Mouse (Mus musculus) forebrain, embryonic 10.5 days (tissue): ENCODE data around the gene Cdh1. TPM values are rescaled to one million over a fixed set of nuclear protein-coding genes. Genes with fewer than 3 reads are reported as not detected.

ENCODE experiments used
- DNase-seq: peaks from one replicate; pipeline ENCODE4 v3.0.0-alpha.2; 2017; ENCODE audit warnings: low spot score; ENCODE audit errors: extremely low spot score
- H3K27ac ChIP-seq: fragments of 300-500 bp; sonication (generic); 2 replicates; pipeline ENCODE4 v1.5.1; 2016; ENCODE audit warnings: mild to moderate bottlenecking
- H3K27me3 ChIP-seq: fragments of 300-500 bp; sonication (generic); 2 replicates; pipeline ENCODE4 v1.6.1; 2016; ENCODE audit warnings: mild to moderate bottlenecking; ENCODE audit not compliant: poor library complexity, severe bottlenecking
- H3K36me3 ChIP-seq: fragments of 300-500 bp; sonication (generic); replicated peaks from 2 replicates; pipeline ENCODE4 v1.6.1; 2016; ENCODE audit warnings: mild to moderate bottlenecking, moderate library complexity
- H3K4me1 ChIP-seq: fragments of 300-500 bp; sonication (generic); 2 replicates; pipeline ENCODE4 v1.6.1; 2016
- H3K4me3 ChIP-seq: fragments of 300-500 bp; sonication (generic); 2 replicates; pipeline ENCODE4 v1.5.1; 2016; ENCODE audit warnings: mild to moderate bottlenecking, moderate library complexity
- H3K9me3 ChIP-seq: fragments of 300-500 bp; sonication (generic); 2 replicates; pipeline ENCODE4 v1.6.1; 2016; ENCODE audit warnings: mild to moderate bottlenecking, moderate library complexity
- WGBS: fragments of 180-500 bp; shearing (Covaris S2); methylation state at CpG from one replicate; pipeline ENCODE4 v1.1.7; 2016; 5-methylcytosine and 5-hydroxymethylcytosine counted together
- polyA plus RNA-seq: library from polyadenylated mRNA; unstranded; fragments of >200 nt; fragmentation: Nextera tagmentation; extraction: Ambion mirVana; gene quantifications from 2 replicates; pipeline ENCODE4 v1.2.1, GENCODE M21; 2016

Cdh1 gene
- polyA plus RNA-seq, 1 experiment from 2014 or later, result 8.4 TPM

DNA sequence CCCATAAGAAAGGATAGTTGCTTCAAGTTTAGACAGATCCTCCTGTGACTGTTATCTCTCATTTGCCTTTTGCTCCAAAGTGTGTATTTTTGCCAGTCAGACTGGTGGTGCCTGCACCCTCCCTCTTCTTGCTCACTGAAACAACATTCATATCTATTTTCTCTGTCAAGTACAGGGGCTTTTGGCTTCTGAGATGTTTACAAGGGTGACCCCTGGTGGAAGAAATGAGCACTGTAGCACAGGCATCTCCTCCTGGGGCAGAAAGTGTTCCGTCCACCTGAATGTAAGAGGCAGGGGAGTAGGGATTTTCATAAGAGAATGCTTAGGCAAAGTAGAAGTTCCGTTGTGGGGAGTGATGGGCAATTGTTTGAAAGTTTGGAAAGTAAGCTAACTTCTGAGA, 44.2 kb downstream of the Cdh1 start:
- WGBS, result 48% methylated on average over 2 of the region's 2 CpGs
- peak; percentile 62 for DNase-seq

DNA sequence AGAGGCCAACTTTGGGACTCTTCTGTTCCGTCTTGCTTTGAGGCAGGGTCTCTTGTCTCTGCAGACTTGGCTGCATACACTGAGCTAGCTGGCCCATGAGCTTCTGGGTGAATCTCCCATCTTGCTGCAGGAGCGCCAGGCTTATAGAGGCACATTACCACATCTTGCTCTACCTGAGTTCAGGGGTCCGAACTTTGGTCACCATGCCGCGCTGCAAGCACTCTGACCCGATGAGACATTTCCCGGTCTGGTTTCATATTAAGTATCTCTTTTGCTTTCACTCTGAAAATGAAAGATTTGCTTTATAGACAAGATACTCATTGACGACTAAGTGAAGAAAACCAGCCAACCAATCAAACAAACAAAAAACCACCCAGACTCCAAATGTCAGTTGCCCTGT, 45.3 kb downstream of the Cdh1 start:
- 94% methylated on average over 8 of the region's 8 CpGs for WGBS
- Histone ChIP-seq H3K36me3 (no peaks in the 10 kb centered on the region), H3K4me3 (no peak overlapping the region), H3K27me3 (no peaks in the 10 kb centered on the region), H3K9me3 (no peaks in the 10 kb centered on the region), H3K27ac (no peak overlapping the region), H3K4me1 (peaks cover 12% of the 10 kb centered on the region)
- no peak for DNase-seq

More for the DNA sequence above, 44.2 kb downstream of the Cdh1 start:
- H3K27ac ChIP-seq, result no peak overlapping the region
- no peak overlapping the region for H3K4me3 ChIP-seq
- H3K27me3 ChIP-seq, result no peaks in the 10 kb centered on the region
- H3K36me3 ChIP-seq, result no peaks in the 10 kb centered on the region
- peaks cover 13% of the 10 kb centered on the region for H3K4me1 ChIP-seq
- no peaks in the 10 kb centered on the region for H3K9me3 ChIP-seq

DNA sequence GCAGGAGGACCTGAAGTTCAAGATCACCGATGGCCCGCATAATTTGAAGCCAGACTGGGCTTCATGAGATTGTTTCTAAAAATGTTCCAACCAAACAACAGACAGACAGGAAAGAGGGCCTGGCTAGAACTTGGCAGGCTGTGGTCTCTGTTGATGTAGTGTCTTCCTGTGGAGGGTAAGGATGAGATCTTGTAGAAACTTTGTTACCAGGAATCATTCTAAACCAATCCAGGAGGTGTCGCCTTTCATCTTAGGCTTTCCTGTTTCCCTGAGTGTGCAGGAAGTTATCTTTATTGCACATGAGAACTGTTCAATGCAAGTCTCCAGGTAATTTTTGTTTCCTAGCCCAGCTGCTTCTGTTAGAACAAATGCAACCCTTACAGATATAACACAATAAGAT, 48.8 kb downstream of the Cdh1 start:
- no peaks in the 10 kb centered on the region for H3K4me1 ChIP-seq
- H3K27ac ChIP-seq, result no peak overlapping the region
- no peaks in the 10 kb centered on the region for H3K9me3 ChIP-seq
- no peaks in the 10 kb centered on the region for H3K36me3 ChIP-seq
- no peak for DNase-seq
- WGBS, result 95% methylated on average over 3 of the region's 3 CpGs
- H3K27me3 ChIP-seq, result no peaks in the 10 kb centered on the region
- H3K4me3 ChIP-seq, result no peak overlapping the region

DNA sequence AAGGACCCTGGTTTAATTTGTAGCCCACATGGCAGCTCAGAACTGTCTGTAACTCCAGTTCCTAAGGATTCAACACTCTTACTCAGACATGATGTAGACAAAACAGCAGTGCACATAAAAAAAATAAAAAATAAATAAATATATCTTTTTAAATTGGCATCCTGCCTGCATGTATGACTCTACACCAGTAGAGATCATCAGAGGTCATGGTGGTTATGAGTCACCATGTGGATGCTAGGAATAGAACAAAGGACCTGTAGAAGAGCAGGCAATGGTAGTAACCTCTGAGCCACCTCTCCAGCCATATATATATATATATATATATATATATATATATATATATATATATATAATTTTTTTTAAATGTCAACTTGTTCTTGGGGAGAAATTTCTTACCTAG, 52.9 kb downstream of the Cdh1 start:
- Histone ChIP-seq H3K27ac (no peak overlapping the region), H3K9me3 (no peaks in the 10 kb centered on the region), H3K36me3 (no peaks in the 10 kb centered on the region), H3K4me1 (no peaks in the 10 kb centered on the region), H3K4me3 (no peak overlapping the region), H3K27me3 (no peaks in the 10 kb centered on the region)
- DNase-seq, result no peak

DNA sequence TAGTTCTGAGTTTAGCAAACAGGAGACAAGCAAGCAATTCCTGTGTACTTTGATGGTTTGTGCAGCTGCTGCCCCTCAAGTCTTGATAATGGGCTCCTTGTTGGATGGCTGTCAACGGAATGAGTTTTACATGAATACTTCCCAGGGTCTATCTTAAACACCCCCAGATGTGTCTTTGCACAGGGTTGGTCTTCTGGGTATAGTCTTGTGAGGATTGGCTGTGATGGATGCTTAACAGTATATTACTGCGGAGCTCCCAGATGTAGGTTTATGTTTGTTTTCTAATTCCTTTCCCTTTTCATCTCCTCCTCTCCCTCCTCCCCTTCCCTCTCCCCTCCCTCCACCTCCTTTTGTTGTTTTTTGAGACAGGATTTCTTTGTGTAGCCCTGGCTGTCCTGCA, 69.6 kb downstream of the Cdh1 start:
- DNase-seq, result no peak
- no peak overlapping the region for H3K4me3 ChIP-seq
- no peak overlapping the region for H3K27ac ChIP-seq
- H3K27me3 ChIP-seq, result no peaks in the 10 kb centered on the region
- H3K36me3 ChIP-seq, result no peaks in the 10 kb centered on the region
- 72% methylated on average over 2 of the region's 2 CpGs for WGBS
- 0 out of 2 replicates have a peak, but pooled peaks cover 3% of the 10 kb centered on the region for H3K4me1 ChIP-seq
- no peaks in the 10 kb centered on the region for H3K9me3 ChIP-seq

DNA sequence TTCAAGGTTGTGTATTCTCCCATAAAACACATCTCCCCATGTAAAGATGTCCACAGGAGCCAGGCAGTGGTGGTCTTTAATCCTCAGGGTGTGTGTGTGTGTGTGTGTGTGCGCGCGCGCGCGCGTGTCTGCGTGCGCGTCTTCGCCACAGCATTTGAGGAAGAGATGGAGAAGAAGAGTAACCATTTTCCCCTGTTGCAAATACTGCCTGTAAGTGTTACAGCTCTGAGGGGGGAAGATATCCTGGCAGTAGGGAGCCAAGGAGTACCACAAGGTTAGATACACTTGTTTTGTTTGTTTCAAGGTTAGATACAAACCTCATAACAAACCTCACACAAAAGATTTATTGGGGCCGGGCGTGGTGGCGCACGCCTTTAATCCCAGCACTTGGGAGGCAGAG, 71.2 kb downstream of the Cdh1 start:
- H3K9me3 ChIP-seq, result no peaks in the 10 kb centered on the region
- no peak overlapping the region for H3K27ac ChIP-seq
- 0 out of 2 replicates have a peak, but pooled peaks cover 3% of the 10 kb centered on the region for H3K4me1 ChIP-seq
- no peaks in the 10 kb centered on the region for H3K36me3 ChIP-seq
- no peaks in the 10 kb centered on the region for H3K27me3 ChIP-seq
- no peak for DNase-seq
- H3K4me3 ChIP-seq, result no peak overlapping the region
- WGBS, result 97% methylated on average over 15 of the region's 15 CpGs

DNA sequence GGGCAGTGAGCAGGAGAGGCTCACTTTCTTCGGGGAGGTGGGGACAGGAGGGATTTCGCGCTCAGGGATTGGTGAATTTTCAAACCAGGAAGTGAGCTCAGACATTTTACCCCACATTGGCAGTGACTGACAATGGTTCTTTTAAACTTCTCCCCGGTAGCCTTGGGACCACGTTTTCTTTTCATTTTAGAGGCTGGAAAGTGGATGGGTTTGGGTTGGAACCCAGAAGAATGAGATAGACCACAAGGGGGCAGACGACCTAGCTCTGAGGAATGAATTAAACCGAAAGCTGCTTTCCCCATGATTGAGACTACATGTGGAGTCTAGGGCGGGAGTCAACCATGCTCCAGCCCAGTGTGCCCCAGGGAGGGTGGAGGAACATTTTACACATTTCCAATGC, 71.7 kb downstream of the Cdh1 start:
- 0 out of 2 replicates have a peak, but pooled peaks cover 3% of the 10 kb centered on the region for H3K4me1 ChIP-seq
- H3K9me3 ChIP-seq, result no peaks in the 10 kb centered on the region
- no peaks in the 10 kb centered on the region for H3K36me3 ChIP-seq
- 79% methylated on average over 8 of the region's 8 CpGs for WGBS
- H3K4me3 ChIP-seq, result no peak overlapping the region
- no peak overlapping the region for H3K27ac ChIP-seq
- H3K27me3 ChIP-seq, result no peaks in the 10 kb centered on the region
- no peak for DNase-seq

DNA sequence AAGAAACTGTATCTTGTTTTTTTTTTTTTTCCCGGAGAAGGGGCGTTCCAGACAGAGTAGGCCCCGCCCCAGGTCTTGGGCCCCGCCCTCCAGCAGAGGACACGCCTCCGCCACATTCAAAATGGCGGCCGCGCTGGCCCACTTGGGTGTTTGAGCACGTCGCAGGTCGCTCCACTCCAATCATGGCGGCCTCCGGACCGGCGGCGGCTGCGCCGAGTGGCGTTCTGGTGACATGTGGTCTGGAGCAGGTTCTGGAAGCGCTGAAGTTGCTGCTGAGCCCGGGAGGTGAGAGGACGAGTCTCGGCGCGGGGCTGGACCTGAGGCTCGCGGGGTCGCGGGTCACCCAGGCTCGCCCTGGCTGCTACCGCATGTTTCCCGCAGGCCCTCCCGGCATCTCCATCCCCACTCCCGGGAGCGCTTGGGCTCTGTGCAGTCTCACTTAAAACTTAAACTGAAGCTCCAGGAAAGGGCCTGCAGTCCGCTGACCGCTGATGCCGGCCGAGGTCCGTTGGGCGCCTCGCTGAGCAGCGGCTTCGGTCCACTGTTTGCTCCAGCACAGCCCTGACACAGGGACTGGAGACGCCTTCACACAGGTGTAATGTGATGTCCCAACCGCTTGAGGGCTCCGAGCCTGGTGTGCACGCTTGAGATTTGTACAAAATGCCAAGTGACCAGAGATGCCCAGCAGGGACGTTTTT, 80.0 kb downstream of the Cdh1 start, which contains the start of gene Tango6:
Gene Tango6 (plus strand): TSS at position 98 of the 698 bp plus-strand sequence.
- peaks cover 17% of the 10 kb centered on the region for H3K4me1 ChIP-seq

DNA sequence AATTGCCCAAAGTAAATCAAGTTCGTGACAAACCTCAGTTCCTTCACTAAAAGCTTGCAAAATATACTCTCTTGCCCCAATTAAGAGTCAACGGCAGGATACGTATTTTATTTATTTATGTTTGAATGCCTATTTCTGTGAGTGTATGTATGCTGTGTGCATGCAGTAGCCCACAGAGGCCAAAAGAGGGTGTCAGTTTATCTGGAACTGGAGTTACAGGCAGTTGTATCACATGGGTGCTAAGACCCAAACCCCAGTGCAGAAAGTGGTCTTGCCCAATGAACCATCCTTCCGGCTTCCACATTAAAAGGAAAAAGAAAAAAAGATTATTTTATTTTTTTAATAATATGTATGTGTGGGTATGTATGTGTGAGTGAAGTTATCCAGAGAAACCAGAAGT, 81.2 kb downstream of the Cdh1 start:
- H3K27ac ChIP-seq, result no peak overlapping the region
- H3K36me3 ChIP-seq, result peaks cover 9% of the 10 kb centered on the region
- H3K4me3 ChIP-seq, result no peak overlapping the region
- 96% methylated on average over 4 of the region's 4 CpGs for WGBS
- peaks cover 17% of the 10 kb centered on the region for H3K4me1 ChIP-seq
- H3K27me3 ChIP-seq, result no peaks in the 10 kb centered on the region
- no peaks in the 10 kb centered on the region for H3K9me3 ChIP-seq
- DNase-seq, result no peak

More for the DNA sequence above, 80.0 kb downstream of the Cdh1 start, which contains the start of gene Tango6:
- Histone ChIP-seq H3K9me3 (no peaks in the 10 kb centered on the region), H3K4me3 (peak within 1 kb of the TSS; percentile 86), H3K36me3 (no peaks in the 10 kb centered on the region), H3K27ac (peak within 1 kb of the TSS; percentile 97), H3K27me3 (no peaks in the 10 kb centered on the region)
- under 1% methylated on average over 50 of the region's 50 CpGs for WGBS
- peak; percentile 91 for DNase-seq

DNA sequence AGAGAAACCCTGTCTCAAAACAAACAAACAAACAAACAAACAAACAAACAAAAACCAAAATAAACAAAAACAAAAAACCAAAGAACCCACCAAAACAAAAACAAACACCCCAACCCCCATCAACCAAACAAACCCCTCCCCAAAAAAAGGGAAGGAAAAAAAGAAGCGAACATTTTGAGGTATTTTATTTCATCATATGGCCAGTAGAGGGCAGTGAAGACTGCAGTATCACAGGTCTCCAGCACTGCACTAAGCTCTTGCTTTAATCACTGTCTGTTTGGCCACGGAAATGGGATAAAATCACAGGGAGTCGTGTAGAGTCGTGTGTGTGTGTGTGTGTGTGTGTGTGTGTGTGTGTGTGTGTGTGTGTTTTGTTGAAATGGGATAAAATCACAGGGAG, 84.3 kb downstream of the Cdh1 start:
- Histone ChIP-seq H3K9me3 (no peaks in the 10 kb centered on the region), H3K4me3 (no peak overlapping the region), H3K4me1 (peaks cover 17% of the 10 kb centered on the region), H3K27me3 (no peaks in the 10 kb centered on the region), H3K27ac (no peak overlapping the region), H3K36me3 (peaks cover 37% of the 10 kb centered on the region)
- WGBS, result 18% methylated on average over 4 of the region's 4 CpGs
- no peak for DNase-seq

DNA sequence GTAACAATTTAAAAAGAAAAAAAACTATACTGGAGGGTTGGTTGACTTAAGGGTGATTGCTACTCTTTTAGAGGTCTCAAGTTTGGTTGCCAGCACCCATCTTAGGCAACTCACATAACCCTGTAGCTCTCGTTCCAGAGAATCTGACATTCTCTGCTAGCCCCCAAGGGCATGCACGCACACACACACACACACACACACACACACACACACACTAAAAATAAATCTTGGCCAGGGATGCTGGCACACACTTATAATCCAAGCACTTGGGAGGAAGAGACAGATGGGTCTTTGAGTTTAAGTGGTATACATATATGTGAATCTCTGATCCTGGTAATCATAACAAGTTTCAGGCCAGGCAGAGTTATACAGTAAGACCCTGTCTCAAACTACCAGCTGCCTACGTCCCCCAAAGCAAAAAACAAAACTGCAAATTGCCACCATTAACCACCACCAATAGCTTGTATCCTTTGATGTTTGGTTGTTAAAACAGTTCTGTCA, 94.6 kb downstream of the Cdh1 start:
- Histone ChIP-seq H3K27me3 (no peaks in the 10 kb centered on the region), H3K36me3 (peaks cover 90% of the 10 kb centered on the region), H3K9me3 (no peaks in the 10 kb centered on the region), H3K4me1 (no peaks in the 10 kb centered on the region), H3K4me3 (no peak overlapping the region), H3K27ac (no peak overlapping the region)
- DNase-seq, result no peak
- 90% methylated on average over 3 of the region's 3 CpGs for WGBS

DNA sequence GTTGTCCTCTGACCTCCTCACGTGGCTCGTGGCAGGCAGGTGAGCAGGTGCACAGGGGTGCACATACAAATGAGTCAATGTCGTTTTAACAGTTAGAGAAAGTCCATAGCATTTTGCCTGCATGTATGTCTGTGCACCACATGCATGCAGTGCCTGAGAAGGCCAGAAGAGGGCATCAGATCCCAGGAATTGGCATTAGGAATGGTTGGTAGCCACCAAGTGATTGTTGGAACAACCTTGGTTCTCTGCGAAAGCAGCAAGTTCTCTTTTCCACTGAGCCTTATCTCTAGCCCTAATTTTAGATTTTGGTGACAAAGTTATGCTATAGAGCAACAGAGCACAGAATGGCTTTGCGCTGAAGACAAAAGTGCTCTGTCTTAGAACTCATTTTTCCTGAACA, 96.4 kb downstream of the Cdh1 start:
- H3K4me1 ChIP-seq, result no peaks in the 10 kb centered on the region
- no peaks in the 10 kb centered on the region for H3K9me3 ChIP-seq
- H3K36me3 ChIP-seq, result peaks cover 83% of the 10 kb centered on the region
- no peaks in the 10 kb centered on the region for H3K27me3 ChIP-seq
- 77% methylated on average over 5 of the region's 5 CpGs for WGBS
- H3K27ac ChIP-seq, result no peak overlapping the region
- DNase-seq, result peak; percentile 64
- H3K4me3 ChIP-seq, result no peak overlapping the region

DNA sequence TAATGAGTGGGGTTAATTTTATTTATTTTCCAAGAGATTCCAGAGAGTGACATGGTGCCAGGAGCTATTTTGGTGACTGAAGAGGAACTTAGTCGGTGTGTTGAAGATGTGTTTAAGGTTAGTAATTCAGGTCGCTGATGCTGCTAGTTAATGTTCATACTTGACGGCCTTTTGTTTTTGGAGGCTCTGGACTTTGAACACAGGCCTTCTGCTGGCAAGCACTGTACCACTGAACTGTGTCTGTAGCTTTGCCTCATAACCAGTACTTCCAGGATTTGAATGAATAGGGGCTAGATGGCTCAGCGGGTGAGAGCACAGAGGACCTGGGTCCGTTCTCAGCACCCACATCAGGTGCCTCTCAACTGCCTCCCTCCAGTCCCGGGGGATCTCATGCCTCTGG, 97.0 kb downstream of the Cdh1 start:
- WGBS, result 96% methylated on average over 6 of the region's 6 CpGs
- Histone ChIP-seq H3K36me3 (peaks cover 84% of the 10 kb centered on the region), H3K9me3 (no peaks in the 10 kb centered on the region), H3K4me3 (no peak overlapping the region), H3K4me1 (no peaks in the 10 kb centered on the region), H3K27me3 (no peaks in the 10 kb centered on the region), H3K27ac (no peak overlapping the region)
- no peak for DNase-seq
